Mouse (Mus musculus) megakaryocyte, adult 5-6 weeks (primary cell): ENCODE data around the gene Olfr491. TPM values are rescaled to one million over a fixed set of nuclear protein-coding genes. Genes with fewer than 3 reads are reported as not detected.

Experiments
- ATAC-seq: 2 replicates; pipeline ENCODE4 v1.8.0; 2016; ENCODE audit warnings: mild to moderate bottlenecking, inconsistent platforms; ENCODE audit not compliant: poor library complexity, severe bottlenecking
- total RNA-seq, 2 experiments: library from RNA; stranded (forward) in 1 of 2; stranded (reverse) in 1 of 2; fragments of 153-499, 151-499 nt in 1 of 2; fragments of 221-1000, 200-1000 nt in 1 of 2; gene quantifications; 2 replicates each; pipeline versions ENCODE4 v1.2.3 to v1.2.4; 2015 to 2017

The Olfr491 gene
- not detected in 2 replicates for total RNA-seq (2015)
- not detected in 2 replicates for total RNA-seq (2017)

- no peak for ATAC-seq
These were observed at the start of gene Olfr491 for GRCm38 (mm10) chr7:108313151-108313550. Gene Olfr491, plus strand, starts transcription at chr7:108313451.

GRCm38 (mm10) chr7:108288834-108289233, 24.4 kb upstream of the Olfr491 start, which contains the start of gene Olfr490:
Gene Olfr490, minus strand, starts transcription at chr7:108288934.
- no peak for ATAC-seq

- no peak for ATAC-seq
These were observed 10.3 kb downstream of the Olfr491 start, which contains the start of gene Olfr492 for GRCm38 (mm10) chr7:108323574-108323973. Gene Olfr492, minus strand, starts transcription at chr7:108323674.

GRCm38 (mm10) chr7:108346879-108347278, 33.6 kb downstream of the Olfr491 start, which contains the start of gene Olfr493:
Gene Olfr493, minus strand, starts transcription at chr7:108346979.
- no peak for ATAC-seq

GRCm38 (mm10) chr7:108365035-108365434, 51.8 kb downstream of the Olfr491 start, which contains the start of gene Olfr494:
Gene Olfr494, plus strand, starts transcription at chr7:108365335.
- ATAC-seq, result no peak

Other genes with a start within 250 kb of the Olfr491 start
- not detected in 2 replicates for gene Olfr480, start 246.1 kb upstream of the Olfr491 start, total RNA-seq (2015)
- gene Olfr480, start 246.1 kb upstream of the Olfr491 start, total RNA-seq (2017), result not detected in 2 replicates
- not detected in 2 replicates for gene Olfr481, start 233.6 kb upstream of the Olfr491 start, total RNA-seq (2015)
- not detected in 2 replicates for gene Olfr481, start 233.6 kb upstream of the Olfr491 start, total RNA-seq (2017)
- not detected in 2 replicates for gene Olfr482, start 215.9 kb upstream of the Olfr491 start, total RNA-seq (2015)
- gene Olfr482, start 215.9 kb upstream of the Olfr491 start, total RNA-seq (2017), result not detected in 2 replicates
- gene Olfr483, start 212.6 kb upstream of the Olfr491 start, total RNA-seq (2015), result not detected in 2 replicates
- gene Olfr483, start 212.6 kb upstream of the Olfr491 start, total RNA-seq (2017), result not detected in 2 replicates
- not detected in 2 replicates for gene Olfr484, start 186.0 kb upstream of the Olfr491 start, total RNA-seq (2015)
- not detected in 2 replicates for gene Olfr484, start 186.0 kb upstream of the Olfr491 start, total RNA-seq (2017)
- gene Olfr485, start 153.6 kb upstream of the Olfr491 start, total RNA-seq (2015), result not detected in 2 replicates
- gene Olfr485, start 153.6 kb upstream of the Olfr491 start, total RNA-seq (2017), result not detected in 2 replicates
- gene Olfr486, start 140.7 kb upstream of the Olfr491 start, total RNA-seq (2015), result not detected in 2 replicates
- not detected in 2 replicates for gene Olfr486, start 140.7 kb upstream of the Olfr491 start, total RNA-seq (2017)
- not detected in 2 replicates for gene Olfr487, start 98.8 kb upstream of the Olfr491 start, total RNA-seq (2015)
- gene Olfr487, start 98.8 kb upstream of the Olfr491 start, total RNA-seq (2017), result not detected in 2 replicates
- not detected in 2 replicates for gene Olfr488, start 55.1 kb upstream of the Olfr491 start, total RNA-seq (2015)
- not detected in 2 replicates for gene Olfr488, start 55.1 kb upstream of the Olfr491 start, total RNA-seq (2017)
- not detected in 2 replicates for gene Olfr490, start 24.5 kb upstream of the Olfr491 start, total RNA-seq (2015)
- gene Olfr490, start 24.5 kb upstream of the Olfr491 start, total RNA-seq (2017), result not detected in 2 replicates
- not detected in 2 replicates for gene Olfr492, start 10.2 kb downstream of the Olfr491 start, total RNA-seq (2015)
- not detected in 2 replicates for gene Olfr492, start 10.2 kb downstream of the Olfr491 start, total RNA-seq (2017)
- gene Olfr493, start 33.5 kb downstream of the Olfr491 start, total RNA-seq (2015), result not detected in 2 replicates
- gene Olfr493, start 33.5 kb downstream of the Olfr491 start, total RNA-seq (2017), result not detected in 2 replicates
- gene Olfr494, start 51.9 kb downstream of the Olfr491 start, total RNA-seq (2015), result not detected in 2 replicates
- gene Olfr494, start 51.9 kb downstream of the Olfr491 start, total RNA-seq (2017), result not detected in 2 replicates
- not detected in 2 replicates for gene Olfr495, start 79.7 kb downstream of the Olfr491 start, total RNA-seq (2015)
- gene Olfr495, start 79.7 kb downstream of the Olfr491 start, total RNA-seq (2017), result not detected in 2 replicates
- not detected in 2 replicates for gene Olfr497, start 107.0 kb downstream of the Olfr491 start, total RNA-seq (2015)
- not detected in 2 replicates for gene Olfr497, start 107.0 kb downstream of the Olfr491 start, total RNA-seq (2017)
- not detected in 2 replicates for gene Olfr498, start 151.9 kb downstream of the Olfr491 start, total RNA-seq (2015)
- gene Olfr498, start 151.9 kb downstream of the Olfr491 start, total RNA-seq (2017), result not detected in 2 replicates
- not detected in 2 replicates for gene Olfr502, start 211.6 kb downstream of the Olfr491 start, total RNA-seq (2015)
- not detected in 2 replicates for gene Olfr502, start 211.6 kb downstream of the Olfr491 start, total RNA-seq (2017)
- not detected in 2 replicates for gene Olfr503, start 231.1 kb downstream of the Olfr491 start, total RNA-seq (2015)
- gene Olfr503, start 231.1 kb downstream of the Olfr491 start, total RNA-seq (2017), result not detected in 2 replicates